ENCODE assay signal across 8 mouse cellular contexts in genomic region chr11:72608071-72608679, GRCm38 (mm10). TPM values are rescaled to one million over a fixed set of nuclear protein-coding genes. Genes with fewer than 3 reads are reported as not detected.
DNase-seq lines count a peak whose midpoint lies in the region; ATAC-seq and TF ChIP-seq lines count a peak whose summit lies in the region.

No protein-coding gene starts in this region.

- intact Hi-C loops in heart, postnatal 36 days (cut with DNase I): loop anchor here (1.0 to 5.0 kb wide), 2 partner anchors 84 to 189 kb away; partner anchors contain the start of genes Cyb5d2 and Zzef1

- H3K4me1 ChIP-seq in G1E (ENCODE audit: insufficient read depth, low read depth, low read length): peaks cover 18% of the 10 kb centered on the region
- H3K4me1 ChIP-seq in forebrain, embryonic 16.5 days (replicated peaks; ENCODE audit: control insufficient read depth, insufficient read depth, low read length): peaks cover 13% of the 10 kb centered on the region
- H3K4me1 ChIP-seq in lung, embryonic 14.5 days (ENCODE audit: insufficient read depth): no peaks in the 10 kb centered on the region
- no peaks in the 10 kb centered on the region for H3K4me1 ChIP-seq in olfactory bulb, adult 2 months (ENCODE audit: control insufficient read depth, insufficient read depth, low read length)
- no peaks in the 10 kb centered on the region for H3K4me1 ChIP-seq in thymus, adult 2 months (replicated peaks; ENCODE audit: control insufficient read depth, insufficient read depth, low read length)

- H3K36me3 ChIP-seq in G1E (replicated peaks): peaks cover 2% of the 10 kb centered on the region
- H3K36me3 ChIP-seq in forebrain, embryonic 16.5 days (ENCODE audit: control insufficient read depth, insufficient read depth): no peaks in the 10 kb centered on the region
- H3K36me3 ChIP-seq in lung, embryonic 14.5 days (ENCODE audit: insufficient read depth): no peaks in the 10 kb centered on the region
- no peaks in the 10 kb centered on the region for H3K36me3 ChIP-seq in thymus, adult 2 months (ENCODE audit: control insufficient read depth, insufficient read depth, low read length)

- no peak for TF ChIP-seq CTCF in G1E (IDR thresholded peaks at IDR 0.05; ENCODE audit: low read depth, low read length)
- no peak for TF ChIP-seq CTCF in layer of hippocampus, adult 2 months (conservative IDR thresholded peaks at IDR 0.05)
- TF ChIP-seq CTCF in lung, embryonic 14.5 days (IDR thresholded peaks at IDR 0.05; ENCODE audit: low read depth): no peak
- no peak for TF ChIP-seq CTCF in olfactory bulb, adult 2 months (IDR thresholded peaks at IDR 0.05; ENCODE audit: insufficient read depth, low read depth, low read length)
- TF ChIP-seq CTCF in thymus, adult 2 months (IDR thresholded peaks at IDR 0.05; ENCODE audit: borderline replicate concordance, control insufficient read depth, extremely low read depth, insufficient read depth, low read length, poor library complexity): no peak

- TF ChIP-seq POLR2A in olfactory bulb, adult 2 months (IDR thresholded peaks at IDR 0.05; ENCODE audit: insufficient read depth, low read depth, low read length): no peak
- peak; percentile 69; the same call in 1 of the 2 replicates for TF ChIP-seq POLR2A in thymus, adult 2 months (IDR thresholded peaks at IDR 0.05; ENCODE audit: control insufficient read depth, extremely low read depth, insufficient read depth, low read length, poor library complexity)

- no peaks in the 10 kb centered on the region for H3K9me3 ChIP-seq in G1E (replicated peaks)
- no peaks in the 10 kb centered on the region for H3K9me3 ChIP-seq in forebrain, embryonic 16.5 days (ENCODE audit: control insufficient read depth, low read length)
- no peaks in the 10 kb centered on the region for H3K9me3 ChIP-seq in lung, embryonic 14.5 days (ENCODE audit: low read depth, low read length)

- H3K4me3 ChIP-seq in G1E (ENCODE audit: low read depth, low read length): peak overlapping the region; percentile 91
- H3K4me3 ChIP-seq in forebrain, embryonic 16.5 days (replicated peaks; ENCODE audit: low read length): peak overlapping the region; percentile 70
- peak overlapping the region; percentile 95 for H3K4me3 ChIP-seq in layer of hippocampus, adult 2 months
- H3K4me3 ChIP-seq in lung, embryonic 14.5 days (ENCODE audit: low read depth, low read length): peak overlapping the region; percentile 97
- H3K4me3 ChIP-seq in olfactory bulb, adult 2 months (ENCODE audit: insufficient read depth, low read depth, low read length): peak overlapping the region; percentile 73
- peak overlapping the region; percentile 82 for H3K4me3 ChIP-seq in thymus, adult 2 months (ENCODE audit: control insufficient read depth, insufficient read depth, low read length)

- H3K27me3 ChIP-seq in G1E (ENCODE audit: insufficient read depth, low read length): no peaks in the 10 kb centered on the region
- H3K27me3 ChIP-seq in forebrain, embryonic 16.5 days (replicated peaks; ENCODE audit: control insufficient read depth, insufficient read depth, low read length): no peaks in the 10 kb centered on the region
- no peaks in the 10 kb centered on the region for H3K27me3 ChIP-seq in lung, embryonic 14.5 days (ENCODE audit: insufficient read depth, low read length)
- no peaks in the 10 kb centered on the region for H3K27me3 ChIP-seq in thymus, adult 2 months (ENCODE audit: control insufficient read depth, insufficient read depth, low read length)

- peak overlapping the region; percentile 98 for H3K27ac ChIP-seq in forebrain, embryonic 16.5 days (ENCODE audit: low read length)
- H3K27ac ChIP-seq in layer of hippocampus, adult 2 months: peak overlapping the region; percentile 98
- H3K27ac ChIP-seq in lung, embryonic 14.5 days (ENCODE audit: low read depth): peak overlapping the region; percentile 99
- peak overlapping the region; percentile 63; the same call in 1 of the 2 replicates for H3K27ac ChIP-seq in olfactory bulb, adult 2 months (ENCODE audit: insufficient read depth, low read depth, low read length)
- peak overlapping the region; percentile 61 for H3K27ac ChIP-seq in thymus, adult 2 months (ENCODE audit: control insufficient read depth, insufficient read depth, low read length)

- peak; percentile 80 for DNase-seq in G1E (ENCODE audit: low spot score)
- peak; percentile 92 to 95 for DNase-seq in cerebellum, adult 18-20 months
- peak; percentile 86 to 90 for DNase-seq in heart, postnatal 36 days
- DNase-seq in layer of hippocampus, adult 2 months (ENCODE audit: low spot score in 2 of 2): peak; percentile 84 to 93
- peak; percentile 95 for DNase-seq in lung, embryonic 14.5 days
- DNase-seq in thymus, adult 2 months: peak; percentile 89

- under 1% methylated on average over 44 of the region's 55 CpGs for WGBS in forebrain, embryonic 16.5 days
- under 1% methylated on average over 54 of the region's 55 CpGs for WGBS in lung, embryonic 14.5 days
- under 1% methylated on average over 55 of the region's 55 CpGs for WGBS in olfactory bulb, adult 2 months
- WGBS in thymus, adult 2 months: 1% methylated on average over 55 of the region's 55 CpGs

- H3K4me2 ChIP-seq in forebrain, embryonic 16.5 days (ENCODE audit: low read length): peak overlapping the region; percentile 71
- H3K4me2 ChIP-seq in lung, embryonic 14.5 days: peak overlapping the region; percentile 67

- ATAC-seq in G1E (ENCODE audit: extremely low read depth, insufficient number of reproducible peaks, low FRiP score, poor library complexity, severe bottlenecking): peak; percentile 83
- peak; percentile 91 for ATAC-seq in forebrain, embryonic 16.5 days
- peak; percentile 90 for ATAC-seq in lung, embryonic 14.5 days (ENCODE audit: insufficient read depth)

- H3K9ac ChIP-seq in forebrain, embryonic 16.5 days (replicated peaks; ENCODE audit: low read depth, low read length): peak overlapping the region; percentile 98
- H3K9ac ChIP-seq in lung, embryonic 14.5 days: peak overlapping the region; percentile 94

RNA-seq across cellular contexts. Expression of gene Ube2g1, which starts 1.1 kb away (rescaled TPM):
- total RNA-seq in G1E (2014; fragmentation: Nextera tagmentation) (98.9 and 119 TPM in 2 replicates), G1E (2017) (52.6 and 60.1 TPM in 2 replicates)
- 32.2 and 47.7 TPM in 2 replicates for polyA plus RNA-seq in G1E (2012)
- polyA plus RNA-seq in forebrain, embryonic 16.5 days (2015; fragmentation: Nextera tagmentation; extraction: Ambion mirVana): 112 and 117 TPM in 2 replicates
- total RNA-seq in heart, postnatal 36 days (2021): 10 to 100 TPM; 63.0 to 65.3 TPM
- total RNA-seq in layer of hippocampus, adult 2 months (2021): 10 to 100 TPM; 44.1 to 44.7 TPM
- 77.1 and 77.9 TPM in 2 replicates for polyA plus RNA-seq in lung, embryonic 14.5 days (2014; fragmentation: Nextera tagmentation; extraction: Ambion mirVana)
- polyA plus RNA-seq in olfactory bulb, adult 2 months (2012; ENCODE audit: insufficient read depth, insufficient read length, low replicate concordance, missing spikeins): not detected in 2 replicates
- 13.3 and 14.8 TPM in 2 replicates for polyA plus RNA-seq in thymus, adult 2 months (2012; rRNA removed)

RNA-seq across cellular contexts. Expression of gene Spns3, which starts 57.9 kb away (rescaled TPM):
- total RNA-seq in G1E (2014; fragmentation: Nextera tagmentation) (not detected in 2 replicates), G1E (2017) (0.11 and 0.12 TPM in 2 replicates)
- not detected in 2 replicates for polyA plus RNA-seq in G1E (2012)
- not detected in 2 replicates for polyA plus RNA-seq in forebrain, embryonic 16.5 days (2015; fragmentation: Nextera tagmentation; extraction: Ambion mirVana)
- total RNA-seq in heart, postnatal 36 days (2021): under 1 TPM in 1 of 2 experiments, not detected in 1; 0.16 TPM
- total RNA-seq in layer of hippocampus, adult 2 months (2021): under 1 TPM; 0.13 to 0.47 TPM
- polyA plus RNA-seq in lung, embryonic 14.5 days (2014; fragmentation: Nextera tagmentation; extraction: Ambion mirVana): 0.09 TPM in 1 of 2 replicates, not detected in the other
- not detected in 2 replicates for polyA plus RNA-seq in olfactory bulb, adult 2 months (2012; ENCODE audit: insufficient read depth, insufficient read length, low replicate concordance, missing spikeins)
- 13.5 and 15.4 TPM in 2 replicates for polyA plus RNA-seq in thymus, adult 2 months (2012; rRNA removed)

Comparison
In these comparisons a context has a peak if more than half of its experiments do, and no peak if none do; other contexts are left out.
1. Peak in every context shown above with its lines: DNase-seq, ATAC-seq, H3K4me3 ChIP-seq and H3K27ac ChIP-seq.
2. RNA of gene Spns3, which starts 57.9 kb away (polyA plus RNA-seq): 13.5 to 15.4 TPM in thymus, adult 2 months; not detected in G1E, not detected in forebrain, embryonic 16.5 days, 0.09 TPM in lung, embryonic 14.5 days and not detected in olfactory bulb, adult 2 months; every median in the first group is over 10 times any median in the second.